Mouse (Mus musculus) gastrocnemius, adult 2 months (tissue): Measurements from ENCODE around the gene Rnf41. TPM values are rescaled to one million over a fixed set of nuclear protein-coding genes. Genes with fewer than 3 reads are reported as not detected.
A peak's percentile ranks its signal among the peaks of the same experiment; 100 is the strongest.

Experiments
- DNase-seq: peaks from one replicate; pipeline ENCODE4 v3.0.0; 2022
- H3K27ac ChIP-seq: fragments of 200-600 bp; 2 replicates; pipeline ENCODE4 v1.8.1; 2022; ENCODE audit warnings: mild to moderate bottlenecking
- H3K4me3 ChIP-seq: fragments of 200-600 bp; 2 replicates; pipeline ENCODE4 v1.8.1; 2022; ENCODE audit warnings: mild to moderate bottlenecking, moderate library complexity
- CTCF ChIP-seq: fragments of 200-600 bp; IDR thresholded peaks from 2 replicates; pipeline ENCODE4 v1.8.1; 2022; ENCODE audit warnings: antibody characterized with exemption, mild to moderate bottlenecking, moderate library complexity
- intact Hi-C: fragments of 180-260 bp; cut with DNase I; formaldehyde crosslinking; loops from one replicate; pipeline ENCODE4 v1.15.1; 2025
- total RNA-seq, 2 experiments: library from RNA; stranded (reverse); gene quantifications; 2 replicates each; pipeline ENCODE4 v1.2.3; 2021

The Rnf41 gene
- total RNA-seq, 2 experiments from 2014 or later: 13.3 to 13.4 TPM

GRCm38 (mm10) chr10:128412055-128412381 lies 561 bp downstream of the Rnf41 start:
- H3K27ac ChIP-seq: peak overlapping the region; percentile 92
- DNase-seq: no peak
- no peak for TF ChIP-seq CTCF
- intact Hi-C loops: no loop called here
- peak overlapping the region; percentile 70 for H3K4me3 ChIP-seq

GRCm38 (mm10) chr10:128412558-128412957 lies 1.1 kb downstream of the Rnf41 start:
- no peak for TF ChIP-seq CTCF
- intact Hi-C loops: no loop called here
- DNase-seq: no peak
- no peak overlapping the region; the same call in 1 of the 2 replicates for H3K27ac ChIP-seq
- H3K4me3 ChIP-seq: peak overlapping the region; percentile 70

GRCm38 (mm10) chr10:128413076-128413475 lies 1.6 kb downstream of the Rnf41 start:
- TF ChIP-seq CTCF: no peak
- DNase-seq: no peak
- intact Hi-C loops: no loop called here
- H3K27ac ChIP-seq: no peak overlapping the region
- H3K4me3 ChIP-seq: no peak overlapping the region

- H3K27ac ChIP-seq: no peak overlapping the region
- H3K4me3 ChIP-seq: no peak overlapping the region
- no peak for TF ChIP-seq CTCF
- DNase-seq: no peak
- intact Hi-C loops: no loop called here
Observed at GRCm38 (mm10) chr10:128414848-128415247, 3.4 kb downstream of the Rnf41 start.

- intact Hi-C loops: no loop called here
- Histone ChIP-seq H3K27ac (no peak overlapping the region), H3K4me3 (no peak overlapping the region)
- TF ChIP-seq CTCF: no peak
- DNase-seq: no peak
Observed at GRCm38 (mm10) chr10:128422426-128422825, 11.0 kb downstream of the Rnf41 start.

- no peak overlapping the region for H3K27ac ChIP-seq
Observed at GRCm38 (mm10) chr10:128424604-128425003, 13.1 kb downstream of the Rnf41 start.

GRCm38 (mm10) chr10:128425260-128425659 lies 13.8 kb downstream of the Rnf41 start:
- intact Hi-C loops: no loop called here
- TF ChIP-seq CTCF: no peak
- Histone ChIP-seq H3K27ac (no peak overlapping the region), H3K4me3 (no peak overlapping the region)
- DNase-seq: no peak

More at GRCm38 (mm10) chr10:128424604-128425003, 13.1 kb downstream of the Rnf41 start:
- H3K4me3 ChIP-seq: no peak overlapping the region
- intact Hi-C loops: no loop called here
- no peak for DNase-seq
- no peak for TF ChIP-seq CTCF

- TF ChIP-seq CTCF: no peak
- intact Hi-C loops: no loop called here
Observed at GRCm38 (mm10) chr10:128429052-128429451, 17.6 kb downstream of the Rnf41 start.

GRCm38 (mm10) chr10:128429454-128429853 lies 18.0 kb downstream of the Rnf41 start:
- no peak for TF ChIP-seq CTCF
- H3K27ac ChIP-seq: no peak overlapping the region
- intact Hi-C loops: no loop called here
- no peak overlapping the region for H3K4me3 ChIP-seq
- no peak for DNase-seq

More at GRCm38 (mm10) chr10:128429052-128429451, 17.6 kb downstream of the Rnf41 start:
- H3K4me3 ChIP-seq: no peak overlapping the region
- no peak for DNase-seq
- no peak overlapping the region for H3K27ac ChIP-seq

GRCm38 (mm10) chr10:128433417-128433816 lies 22.0 kb downstream of the Rnf41 start:
- DNase-seq: no peak
- H3K27ac ChIP-seq: no peak overlapping the region
- no peak overlapping the region for H3K4me3 ChIP-seq
- no peak for TF ChIP-seq CTCF
- intact Hi-C loops: no loop called here

- intact Hi-C loops: no loop called here
- H3K27ac ChIP-seq: no peak overlapping the region
- TF ChIP-seq CTCF: no peak
- no peak for DNase-seq
- H3K4me3 ChIP-seq: no peak overlapping the region
Observed at GRCm38 (mm10) chr10:128434681-128435080, 23.2 kb downstream of the Rnf41 start.

GRCm38 (mm10) chr10:128435186-128435823 lies 23.8 kb downstream of the Rnf41 start:
- intact Hi-C loops: no loop called here
- H3K4me3 ChIP-seq: no peak overlapping the region
- DNase-seq: peak; percentile 73
- peak overlapping the region; percentile 73 for H3K27ac ChIP-seq
- no peak for TF ChIP-seq CTCF

- peak; percentile 57 for DNase-seq
- H3K27ac ChIP-seq: peak overlapping the region; percentile 73
- intact Hi-C loops: no loop called here
- TF ChIP-seq CTCF: no peak
- no peak overlapping the region for H3K4me3 ChIP-seq
Observed at GRCm38 (mm10) chr10:128435873-128436272, 24.4 kb downstream of the Rnf41 start.

- no peak overlapping the region for H3K4me3 ChIP-seq
- intact Hi-C loops: no loop called here
- TF ChIP-seq CTCF: no peak
Observed at GRCm38 (mm10) chr10:128436376-128436775, 24.9 kb downstream of the Rnf41 start.

More at GRCm38 (mm10) chr10:128436376-128436775, 24.9 kb downstream of the Rnf41 start:
- peak overlapping the region; percentile 73 for H3K27ac ChIP-seq
- no peak for DNase-seq
